Mouse (Mus musculus): ENCODE measurements around the gene Prkar2b. TPM values are rescaled to one million over a fixed set of nuclear protein-coding genes. Genes with fewer than 3 reads are reported as not detected.
A peak's percentile ranks its signal among the peaks of the same experiment; 100 is the strongest.

Gene Prkar2b
- total and polyA plus RNA-seq, 3 experiments = 15.7 to 154 (median 34.1) TPM

DNA sequence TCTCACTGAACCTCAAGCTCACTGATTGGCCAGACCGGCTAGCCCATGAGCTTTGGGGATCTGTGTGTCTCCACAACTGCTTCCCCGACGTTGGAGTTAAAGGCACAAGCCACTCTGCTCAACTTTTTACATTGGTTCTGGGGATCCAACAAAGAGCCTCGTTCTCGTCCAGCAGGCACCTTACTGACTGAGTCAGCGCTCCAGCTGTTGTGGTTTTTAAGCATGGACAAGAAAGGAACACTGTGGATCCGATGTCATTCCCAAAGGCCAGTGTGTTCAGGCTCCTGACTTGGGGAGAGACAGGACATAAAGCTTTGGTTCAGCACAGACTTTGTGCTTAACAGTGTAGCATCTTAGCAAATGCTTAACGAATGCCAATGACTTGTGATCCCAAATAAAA lies 89.5 kb downstream of the Prkar2b start:
- peaks cover 0 to 13% of the 10 kb centered on the region in 2 experiments for H3K4me1 ChIP-seq (ENCODE audit: control insufficient read depth in 1 of 2, insufficient read depth in 2 of 2, low read length in 2 of 2)
- no peaks in the 10 kb centered on the region for H3K79me2 ChIP-seq (ENCODE audit: control insufficient read depth, insufficient read depth, low read length, poor library complexity)
- DNase-seq (ENCODE audit: low read depth, low spot score) = no peak
- TF ChIP-seq CTCF (IDR thresholded peaks at IDR 0.05 in 2 of 3, conservative IDR thresholded peaks at IDR 0.05 in 1 of 3; ENCODE audit: control insufficient read depth in 1 of 3, insufficient read depth in 1 of 3, low read depth in 2 of 3, low read length in 3 of 3, poor library complexity in 1 of 3, severe bottlenecking in 1 of 3) (no peak), RCOR1 (IDR thresholded peaks at IDR 0.05; ENCODE audit: low read depth, low read length) (no peak)
- no peaks in the 10 kb centered on the region for H3K9me3 ChIP-seq (replicated peaks; ENCODE audit: insufficient read depth, low read length)
- H3K27me3 ChIP-seq (ENCODE audit: control insufficient read depth in 1 of 2, insufficient read depth in 2 of 2, low read length in 2 of 2) = no peaks in the 10 kb centered on the region
- no peak overlapping the region for H3K27ac ChIP-seq (ENCODE audit: control insufficient read depth, low read depth, low read length)
- H3K4me3 ChIP-seq (ENCODE audit: control insufficient read depth in 1 of 2, insufficient read depth in 1 of 2, low read depth in 2 of 2, low read length in 2 of 2) = no peak overlapping the region
- peaks cover 0 to 25% of the 10 kb centered on the region in 2 experiments; a peak in 2 of 4 replicates for H3K36me3 ChIP-seq (ENCODE audit: control insufficient read depth in 1 of 2, insufficient read depth in 2 of 2, low read length in 2 of 2)
- H3K9ac ChIP-seq (ENCODE audit: control insufficient read depth, low read depth, low read length, poor library complexity, severe bottlenecking) = no peak overlapping the region

- H3K27ac ChIP-seq (ENCODE audit: control insufficient read depth, low read depth, low read length) = no peak overlapping the region
- H3K36me3 ChIP-seq (ENCODE audit: control insufficient read depth in 1 of 2, insufficient read depth in 2 of 2, low read length in 2 of 2) = peaks cover 2 to 32% of the 10 kb centered on the region in 2 experiments; a peak in 3 of 4 replicates
- no peaks in the 10 kb centered on the region for H3K9me3 ChIP-seq (replicated peaks; ENCODE audit: insufficient read depth, low read length)
These were observed 92.0 kb downstream of the Prkar2b start for GRCm38 (mm10) chr12:31969111-31969510.

DNA sequence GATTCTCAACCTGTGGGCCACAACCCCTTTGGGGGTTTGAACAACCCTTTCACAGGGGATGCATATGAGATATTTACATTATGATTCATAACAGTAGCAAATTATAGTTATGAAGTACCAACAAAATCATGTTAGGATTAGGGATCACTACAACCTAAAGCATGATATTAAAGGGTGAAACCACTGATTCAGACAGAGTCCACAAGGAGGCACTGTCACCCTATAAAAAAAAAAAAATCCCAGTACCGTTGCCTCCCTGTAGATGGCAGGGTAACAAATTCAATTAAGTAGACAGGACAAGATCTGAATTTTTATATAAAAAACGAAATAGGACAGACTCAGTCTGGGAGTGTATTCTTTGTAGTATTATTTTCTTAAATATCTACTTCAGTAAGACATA lies 93.6 kb downstream of the Prkar2b start:
- DNase-seq (ENCODE audit: low read depth, low spot score) = peak; percentile 85
- peaks cover 4 to 7% of the 10 kb centered on the region in 2 experiments for H3K4me1 ChIP-seq (ENCODE audit: control insufficient read depth in 1 of 2, insufficient read depth in 2 of 2, low read length in 2 of 2)
- H3K27me3 ChIP-seq (ENCODE audit: control insufficient read depth in 1 of 2, insufficient read depth in 2 of 2, low read length in 2 of 2) = no peaks in the 10 kb centered on the region
- no peak overlapping the region for H3K4me3 ChIP-seq (ENCODE audit: control insufficient read depth in 1 of 2, insufficient read depth in 1 of 2, low read depth in 2 of 2, low read length in 2 of 2)
- H3K36me3 ChIP-seq (ENCODE audit: control insufficient read depth in 1 of 2, insufficient read depth in 2 of 2, low read length in 2 of 2) = peaks cover 2 to 22% of the 10 kb centered on the region in 2 experiments; a peak in 3 of 4 replicates
- H3K9ac ChIP-seq (ENCODE audit: control insufficient read depth, low read depth, low read length, poor library complexity, severe bottlenecking) = no peak overlapping the region
- H3K9me3 ChIP-seq (replicated peaks; ENCODE audit: insufficient read depth, low read length) = no peaks in the 10 kb centered on the region
- no peak overlapping the region for H3K27ac ChIP-seq (ENCODE audit: control insufficient read depth, low read depth, low read length)
- no peaks in the 10 kb centered on the region for H3K79me2 ChIP-seq (ENCODE audit: control insufficient read depth, insufficient read depth, low read length, poor library complexity)
- TF ChIP-seq UBTF (IDR thresholded peaks at IDR 0.05; ENCODE audit: borderline replicate concordance, insufficient read depth, low read depth, low read length) (no peak), ZNF384 (IDR thresholded peaks at IDR 0.05; ENCODE audit: low read depth, low read length) (peak; percentile 89), ZMIZ1 (IDR thresholded peaks at IDR 0.05; ENCODE audit: low read depth, low read length) (no peak), MAZ (IDR thresholded peaks at IDR 0.05; ENCODE audit: low read depth, low read length) (no peak), CHD2 (IDR thresholded peaks at IDR 0.05; ENCODE audit: low read length) (no peak), EP300 (IDR thresholded peaks at IDR 0.05; ENCODE audit: low read depth in 1 of 2, low read length in 2 of 2) (no peak), HCFC1 (IDR thresholded peaks at IDR 0.05; ENCODE audit: low read depth, low read length) (no peak), MXI1 (IDR thresholded peaks at IDR 0.05; ENCODE audit: low read depth, low read length) (no peak), JUND (IDR thresholded peaks at IDR 0.05; ENCODE audit: low read depth, low read length) (peak; percentile 90; the same call in 1 of the 2 replicates), SMC3 (IDR thresholded peaks at IDR 0.05; ENCODE audit: low read depth, low read length) (peak; percentile 100), MYC (IDR thresholded peaks at IDR 0.05; ENCODE audit: low read depth, low read length) (no peak), MAX (IDR thresholded peaks at IDR 0.05; ENCODE audit: low read length) (no peak), ZC3H11A (IDR thresholded peaks at IDR 0.05; ENCODE audit: low read depth, low read length) (peak; percentile 100), TAL1 (IDR thresholded peaks at IDR 0.05; ENCODE audit: low read length) (no peak), TBP (IDR thresholded peaks at IDR 0.05; ENCODE audit: low read depth, low read length) (no peak), GABPA (IDR thresholded peaks at IDR 0.05; ENCODE audit: low read depth, low read length) (no peak), USF1 (IDR thresholded peaks at IDR 0.05; ENCODE audit: low read depth, low read length) (no peak), ZKSCAN1 (IDR thresholded peaks at IDR 0.05; ENCODE audit: low read depth, low read length) (no peak), KAT2A (conservative IDR thresholded peaks at IDR 0.05; ENCODE audit: low read depth, low read length) (no peak), MYB (IDR thresholded peaks at IDR 0.05; ENCODE audit: low read depth, low read length) (no peak), POLR2AphosphoS2 (IDR thresholded peaks at IDR 0.05; ENCODE audit: low read length) (no peak), GATA1 (IDR thresholded peaks at IDR 0.05; ENCODE audit: low read depth, low read length) (no peak), ETS1 (IDR thresholded peaks at IDR 0.05; ENCODE audit: low read depth, low read length) (0 out of 2 replicates have a peak, but pooled peaks have one; percentile 32), CTCF (IDR thresholded peaks at IDR 0.05 in 2 of 3, conservative IDR thresholded peaks at IDR 0.05 in 1 of 3; ENCODE audit: control insufficient read depth in 1 of 3, insufficient read depth in 1 of 3, low read depth in 2 of 3, low read length in 3 of 3, poor library complexity in 1 of 3, severe bottlenecking in 1 of 3) (peak in 2 of 3 experiments; percentile 42 to 71), RAD21 (IDR thresholded peaks at IDR 0.05; ENCODE audit: low read depth, low read length) (peak; percentile 100)

More at GRCm38 (mm10) chr12:31969111-31969510, 92.0 kb downstream of the Prkar2b start:
- Histone ChIP-seq H3K79me2 (ENCODE audit: control insufficient read depth, insufficient read depth, low read length, poor library complexity) (no peaks in the 10 kb centered on the region), H3K4me3 (ENCODE audit: control insufficient read depth in 1 of 2, insufficient read depth in 1 of 2, low read depth in 2 of 2, low read length in 2 of 2) (no peak overlapping the region), H3K9ac (ENCODE audit: control insufficient read depth, low read depth, low read length, poor library complexity, severe bottlenecking) (no peak overlapping the region), H3K27me3 (ENCODE audit: control insufficient read depth in 1 of 2, insufficient read depth in 2 of 2, low read length in 2 of 2) (no peaks in the 10 kb centered on the region), H3K4me1 (ENCODE audit: control insufficient read depth in 1 of 2, insufficient read depth in 2 of 2, low read length in 2 of 2) (peaks cover 4 to 13% of the 10 kb centered on the region in 2 experiments)
- TF ChIP-seq ELF1 (IDR thresholded peaks at IDR 0.05; ENCODE audit: low read depth, low read length) (no peak), EP300 (IDR thresholded peaks at IDR 0.05; ENCODE audit: low read depth in 1 of 2, low read length in 2 of 2) (no peak), MAZ (IDR thresholded peaks at IDR 0.05; ENCODE audit: low read depth, low read length) (no peak)
- no peak for DNase-seq (ENCODE audit: low read depth, low spot score)

All from MEL (cell line).